Mouse (Mus musculus): Measurements from ENCODE around the gene Ptdss2. TPM values are rescaled to one million over a fixed set of nuclear protein-coding genes. Genes with fewer than 3 reads are reported as not detected.

The Ptdss2 gene
- polyA plus RNA-seq, 2 experiments: 72.8 to 111 TPM

DNA sequence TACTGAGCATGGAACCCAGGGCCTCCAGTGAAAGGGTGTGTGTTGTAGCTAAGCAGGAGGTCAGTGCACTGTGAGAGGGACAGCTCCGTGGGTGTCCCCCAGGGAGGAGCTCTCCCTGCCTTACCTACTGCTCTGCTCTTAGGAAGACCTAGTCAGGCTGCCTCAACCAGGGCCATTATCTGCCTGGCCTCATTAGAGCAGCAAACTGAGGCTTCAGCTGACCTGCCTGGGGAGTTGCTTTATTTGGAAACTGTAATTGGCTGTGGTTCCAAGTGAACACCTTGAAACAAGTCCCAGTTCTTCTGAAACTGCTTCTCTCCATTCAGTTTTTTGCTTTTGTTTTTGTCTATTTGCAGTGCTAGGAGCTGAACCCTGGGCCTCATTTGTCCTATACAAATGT, 23.2 kb downstream of the Ptdss2 start:
- Histone ChIP-seq H3K4me1 (replicated peaks; ENCODE audit: control insufficient read depth in 2 of 2, insufficient read depth in 2 of 2, low read length in 1 of 2) (peaks cover 44 to 53% of the 10 kb centered on the region in 2 experiments), H3K9me3 (ENCODE audit: control insufficient read depth, low read length) (no peaks in the 10 kb centered on the region), H3K27me3 (ENCODE audit: control insufficient read depth, insufficient read depth, low read length) (no peaks in the 10 kb centered on the region), H3K4me2 (ENCODE audit: low read depth) (peak overlapping the region; percentile 38), H3K9ac (replicated peaks) (peak overlapping the region; percentile 45), H3K27ac (peak overlapping the region; percentile 70), H3K4me3 (ENCODE audit: insufficient read depth in 1 of 2, low read depth in 2 of 2, low read length in 2 of 2) (no peak overlapping the region), H3K36me3 (replicated peaks; ENCODE audit: control insufficient read depth, insufficient read depth, low read depth) (peaks cover 99% of the 10 kb centered on the region)
- ATAC-seq (ENCODE audit: insufficient read depth): no peak
- WGBS (ENCODE audit: insufficient replicate concordance): 48% methylated on average over 1 of the region's 1 CpGs
- DNase-seq (ENCODE audit: low read depth in 3 of 3, low spot score in 3 of 3): no peak
- no peak for TF ChIP-seq CTCF (IDR thresholded peaks at IDR 0.05; ENCODE audit: low read depth)
- TF ChIP-seq EP300 (IDR thresholded peaks at IDR 0.05; ENCODE audit: low read depth): no peak

DNA sequence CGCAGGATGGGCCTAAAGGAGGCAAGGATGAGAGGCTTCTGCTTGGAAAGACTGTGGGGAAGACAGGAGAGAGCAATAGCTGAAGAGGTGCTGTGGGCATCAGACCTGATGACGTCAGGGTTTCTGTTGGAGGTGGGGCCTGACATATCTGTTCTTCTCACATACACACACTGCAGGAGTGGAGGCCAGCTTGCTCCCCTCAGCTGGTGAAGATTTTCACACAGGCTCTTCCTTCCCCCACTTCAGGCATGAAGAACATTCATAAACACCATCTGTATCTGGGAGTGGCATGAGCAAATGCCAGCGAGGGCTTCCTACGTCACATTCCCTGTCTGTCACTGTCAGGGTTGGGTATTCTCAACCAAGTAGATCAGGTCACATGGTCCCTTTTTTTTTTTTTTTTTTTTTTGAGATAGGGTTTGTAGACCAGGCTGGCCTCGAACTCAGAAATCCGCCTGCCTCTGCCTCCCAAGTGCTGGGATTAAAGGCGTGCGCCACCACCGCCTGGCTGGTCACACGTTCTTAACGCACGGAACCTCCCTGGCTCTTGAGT, 23.9 kb downstream of the Ptdss2 start:
- TF ChIP-seq CTCF (IDR thresholded peaks at IDR 0.05; ENCODE audit: low read depth): no peak
- Histone ChIP-seq H3K4me1 (replicated peaks; ENCODE audit: control insufficient read depth in 2 of 2, insufficient read depth in 2 of 2, low read length in 1 of 2) (peaks cover 40 to 48% of the 10 kb centered on the region in 2 experiments), H3K27ac (peak overlapping the region; percentile 70), H3K27me3 (ENCODE audit: control insufficient read depth, insufficient read depth, low read length) (no peaks in the 10 kb centered on the region), H3K4me2 (ENCODE audit: low read depth) (peak overlapping the region; percentile 49), H3K9ac (replicated peaks) (peak overlapping the region; percentile 45), H3K36me3 (replicated peaks; ENCODE audit: control insufficient read depth, insufficient read depth, low read depth) (peaks cover 99% of the 10 kb centered on the region), H3K9me3 (ENCODE audit: control insufficient read depth, low read length) (no peaks in the 10 kb centered on the region), H3K4me3 (ENCODE audit: insufficient read depth in 1 of 2, low read depth in 2 of 2, low read length in 2 of 2) (no peak overlapping the region)
- WGBS (ENCODE audit: insufficient replicate concordance): 71% methylated on average over 12 of the region's 12 CpGs
- DNase-seq (ENCODE audit: low read depth in 3 of 3, low spot score in 3 of 3) (peak; percentile 66 to 79 (median 70)), ATAC-seq (ENCODE audit: insufficient read depth) (peak; percentile 79)

DNA sequence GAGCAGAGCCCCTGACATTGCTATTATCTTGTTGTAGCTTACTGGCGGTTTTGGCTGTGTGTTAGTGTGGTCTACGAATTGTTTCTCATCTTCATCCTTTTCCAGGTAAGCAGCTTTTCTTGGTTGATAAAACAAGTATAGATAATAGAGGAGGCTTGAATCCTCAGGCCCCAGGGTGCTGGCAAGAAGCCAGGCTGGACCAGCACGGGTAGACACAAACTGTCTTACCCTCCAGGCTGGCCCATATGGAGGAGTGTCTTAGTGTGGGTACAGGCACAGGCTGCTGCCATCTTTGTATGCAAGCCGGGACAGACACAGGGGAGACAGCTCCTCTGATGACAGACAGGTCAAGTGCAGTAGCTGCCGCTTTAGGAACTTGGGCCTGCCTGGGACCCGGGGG, 24.9 kb downstream of the Ptdss2 start:
- Histone ChIP-seq H3K4me2 (ENCODE audit: low read depth) (peak overlapping the region; percentile 49), H3K4me3 (ENCODE audit: insufficient read depth in 1 of 2, low read depth in 2 of 2, low read length in 2 of 2) (no peak overlapping the region), H3K36me3 (replicated peaks; ENCODE audit: control insufficient read depth, insufficient read depth, low read depth) (peaks cover 99% of the 10 kb centered on the region), H3K4me1 (replicated peaks; ENCODE audit: control insufficient read depth in 2 of 2, insufficient read depth in 2 of 2, low read length in 1 of 2) (peaks cover 38 to 41% of the 10 kb centered on the region in 2 experiments), H3K27ac (peak overlapping the region; percentile 22), H3K9me3 (ENCODE audit: control insufficient read depth, low read length) (no peaks in the 10 kb centered on the region), H3K27me3 (ENCODE audit: control insufficient read depth, insufficient read depth, low read length) (no peaks in the 10 kb centered on the region), H3K9ac (replicated peaks) (peak overlapping the region; percentile 29; the same call in 1 of the 2 replicates)
- TF ChIP-seq EP300 (IDR thresholded peaks at IDR 0.05; ENCODE audit: low read depth) (peak; percentile 22; the same call in 1 of the 2 replicates), CTCF (IDR thresholded peaks at IDR 0.05; ENCODE audit: low read depth) (no peak)
- DNase-seq (ENCODE audit: low read depth in 3 of 3, low spot score in 3 of 3): no peak
- 52% methylated on average over 6 of the region's 6 CpGs for WGBS (ENCODE audit: insufficient replicate concordance)
- peak; percentile 27; the same call in 1 of the 2 replicates for ATAC-seq (ENCODE audit: insufficient read depth)

DNA sequence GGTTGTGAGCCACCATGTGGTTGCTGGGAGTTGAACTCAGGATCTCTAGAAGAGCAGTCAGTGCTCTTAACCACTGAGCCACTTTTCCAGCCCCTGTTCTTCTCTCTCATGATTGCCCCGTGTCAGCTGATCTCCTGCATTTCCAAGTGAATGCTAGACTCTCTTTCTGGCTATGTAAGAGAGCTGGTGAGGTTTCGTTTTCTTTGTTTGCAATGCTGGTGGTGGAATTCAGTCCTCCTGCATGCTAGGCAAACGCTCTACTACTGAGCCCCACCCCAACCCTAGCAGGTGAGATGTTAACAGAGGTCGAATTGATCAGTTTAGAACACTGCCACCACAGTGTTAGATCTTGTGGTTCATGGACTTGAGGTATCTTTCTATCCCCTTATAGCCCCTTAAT, 26.5 kb downstream of the Ptdss2 start:
- Histone ChIP-seq H3K36me3 (replicated peaks; ENCODE audit: control insufficient read depth, insufficient read depth, low read depth) (peaks cover 97% of the 10 kb centered on the region), H3K4me1 (replicated peaks; ENCODE audit: control insufficient read depth in 2 of 2, insufficient read depth in 2 of 2, low read length in 1 of 2) (peaks cover 30 to 33% of the 10 kb centered on the region in 2 experiments), H3K27ac (no peak overlapping the region), H3K4me3 (ENCODE audit: insufficient read depth in 1 of 2, low read depth in 2 of 2, low read length in 2 of 2) (no peak overlapping the region), H3K9me3 (ENCODE audit: control insufficient read depth, low read length) (no peaks in the 10 kb centered on the region), H3K4me2 (ENCODE audit: low read depth) (no peak overlapping the region), H3K27me3 (ENCODE audit: control insufficient read depth, insufficient read depth, low read length) (no peaks in the 10 kb centered on the region), H3K9ac (replicated peaks) (no peak overlapping the region)
- WGBS (ENCODE audit: insufficient replicate concordance): 65% methylated on average over 4 of the region's 4 CpGs
- no peak for TF ChIP-seq EP300 (IDR thresholded peaks at IDR 0.05; ENCODE audit: low read depth)
- TF ChIP-seq CTCF (IDR thresholded peaks at IDR 0.05; ENCODE audit: low read depth): peak; percentile 26; the same call in 1 of the 2 replicates
- DNase-seq (ENCODE audit: low read depth in 3 of 3, low spot score in 3 of 3): no peak
- ATAC-seq (ENCODE audit: insufficient read depth): no peak

DNA sequence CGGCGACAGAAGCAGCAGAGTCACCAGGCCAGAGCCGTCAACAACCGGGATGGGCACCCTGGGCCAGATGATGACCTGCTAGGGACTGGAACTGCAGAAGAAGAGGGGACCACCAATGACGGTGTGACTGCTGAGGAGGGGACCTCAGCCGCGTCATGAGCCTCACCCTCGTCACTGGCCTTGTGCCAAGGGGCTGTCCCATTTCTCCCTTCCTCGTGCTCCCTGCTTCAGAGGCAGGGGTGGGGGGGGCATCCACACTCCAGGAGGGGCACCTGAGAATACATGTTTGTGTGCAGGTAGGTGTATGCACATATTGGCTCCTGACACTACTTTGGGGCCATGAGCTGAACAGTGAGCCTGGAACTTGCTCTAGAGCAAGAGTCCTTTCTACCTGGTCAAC, 33.2 kb downstream of the Ptdss2 start:
- peaks cover 93% of the 10 kb centered on the region for H3K36me3 ChIP-seq (replicated peaks; ENCODE audit: control insufficient read depth, insufficient read depth, low read depth)
- TF ChIP-seq CTCF (IDR thresholded peaks at IDR 0.05; ENCODE audit: low read depth) (no peak), EP300 (IDR thresholded peaks at IDR 0.05; ENCODE audit: low read depth) (no peak)
- H3K27ac ChIP-seq: no peak overlapping the region
- H3K9ac ChIP-seq (replicated peaks): no peak overlapping the region
- H3K9me3 ChIP-seq (ENCODE audit: control insufficient read depth, low read length): no peaks in the 10 kb centered on the region
- H3K4me2 ChIP-seq (ENCODE audit: low read depth): no peak overlapping the region
- H3K4me1 ChIP-seq (replicated peaks; ENCODE audit: control insufficient read depth in 2 of 2, insufficient read depth in 2 of 2, low read length in 1 of 2): no peaks in the 10 kb centered on the region
- no peak overlapping the region for H3K4me3 ChIP-seq (ENCODE audit: insufficient read depth in 1 of 2, low read depth in 2 of 2, low read length in 2 of 2)
- DNase-seq (ENCODE audit: low read depth in 3 of 3, low spot score in 3 of 3) (no peak), ATAC-seq (ENCODE audit: insufficient read depth) (no peak)
- H3K27me3 ChIP-seq (ENCODE audit: control insufficient read depth, insufficient read depth, low read length): no peaks in the 10 kb centered on the region
- 89% methylated on average over 9 of the region's 9 CpGs for WGBS (ENCODE audit: insufficient replicate concordance)
